Mouse (Mus musculus) heart, embryonic 13.5 days (tissue): Measurements from ENCODE around the gene Cacna1h. TPM values are rescaled to one million over a fixed set of nuclear protein-coding genes. Genes with fewer than 3 reads are reported as not detected.

Source experiments
- ATAC-seq: fragments of 200-750 bp; cut with Nextera tagmentation; 2 replicates; pipeline ENCODE4 v1.8.0; 2017; ENCODE audit warnings: moderate TSS enrichment; ENCODE audit not compliant: insufficient number of reproducible peaks, low FRiP score, low TSS enrichment; ENCODE audit errors: extremely low read depth
- H3K27ac ChIP-seq: fragments of 300-500 bp; sonication (generic); replicated peaks from 2 replicates; pipeline ENCODE4 v1.5.1; 2015; ENCODE audit warnings: moderate library complexity, mild to moderate bottlenecking, inconsistent platforms
- H3K27me3 ChIP-seq: fragments of 300-500 bp; sonication (generic); replicated peaks from 2 replicates; pipeline ENCODE4 v1.6.1; 2015; ENCODE audit warnings: mild to moderate bottlenecking, inconsistent platforms
- H3K36me3 ChIP-seq: fragments of 300-500 bp; sonication (generic); 2 replicates; pipeline ENCODE4 v1.6.1; 2015; ENCODE audit warnings: mild to moderate bottlenecking, inconsistent platforms
- H3K4me1 ChIP-seq: fragments of 300-500 bp; sonication (generic); 2 replicates; pipeline ENCODE4 v1.6.1; 2015; ENCODE audit warnings: inconsistent platforms
- H3K4me2 ChIP-seq: fragments of 300-500 bp; sonication (generic); 2 replicates; pipeline ENCODE4 v1.6.1; 2015; ENCODE audit warnings: inconsistent platforms, mild to moderate bottlenecking, moderate library complexity
- H3K4me3 ChIP-seq: fragments of 300-500 bp; sonication (generic); 2 replicates; pipeline ENCODE4 v1.5.1; 2015; ENCODE audit warnings: moderate library complexity, mild to moderate bottlenecking, inconsistent platforms
- H3K9ac ChIP-seq: fragments of 300-500 bp; sonication (generic); 2 replicates; pipeline ENCODE4 v1.6.1; 2015; ENCODE audit warnings: inconsistent platforms, mild to moderate bottlenecking, moderate library complexity
- H3K9me3 ChIP-seq: fragments of 300-500 bp; sonication (generic); 2 replicates; pipeline ENCODE4 v1.6.1; 2016; ENCODE audit warnings: inconsistent platforms
- WGBS: fragments of 180-500 bp; shearing (Covaris S2); methylation state at CpG from one replicate; pipeline ENCODE4 v1.1.7; 2015; ENCODE audit warnings: mixed read lengths; 5-methylcytosine and 5-hydroxymethylcytosine counted together
- polyA plus RNA-seq: library from polyadenylated mRNA; unstranded; fragments of >200 nt; fragmentation: Nextera tagmentation; extraction: Ambion mirVana; gene quantifications from 2 replicates; pipeline ENCODE4 v1.2.1, GENCODE M21; 2015

Gene Cacna1h
- polyA plus RNA-seq, 1 experiment from 2014 or later: 8.1 TPM

DNA sequence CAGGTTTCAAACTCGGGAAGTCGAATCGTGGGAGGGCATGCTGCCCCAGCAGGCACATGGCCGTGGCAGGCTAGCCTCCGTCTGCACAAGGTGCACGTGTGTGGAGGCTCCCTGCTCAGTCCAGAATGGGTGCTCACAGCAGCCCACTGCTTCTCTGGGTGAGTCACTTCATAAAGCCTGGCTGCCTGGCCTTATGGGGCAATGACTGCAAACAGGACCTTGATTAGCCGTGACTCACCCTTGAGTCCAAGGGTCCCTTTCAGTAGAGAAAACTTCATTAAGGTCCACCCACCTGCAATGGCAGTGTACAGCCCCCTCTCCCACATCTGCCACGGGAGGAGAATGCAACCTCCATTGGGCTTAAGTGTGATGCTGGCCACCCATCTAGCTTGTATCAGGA lies 61.1 kb downstream of the Cacna1h start:
- Histone ChIP-seq H3K36me3 (peaks cover 32% of the 10 kb centered on the region), H3K9me3 (no peaks in the 10 kb centered on the region), H3K27me3 (peaks cover 3% of the 10 kb centered on the region; the same call in 1 of the 2 replicates), H3K4me2 (no peak overlapping the region), H3K27ac (no peak overlapping the region), H3K4me1 (no peaks in the 10 kb centered on the region), H3K4me3 (no peak overlapping the region), H3K9ac (no peak overlapping the region)
- no peak for ATAC-seq
- 69% methylated on average over 8 of the region's 8 CpGs for WGBS

DNA sequence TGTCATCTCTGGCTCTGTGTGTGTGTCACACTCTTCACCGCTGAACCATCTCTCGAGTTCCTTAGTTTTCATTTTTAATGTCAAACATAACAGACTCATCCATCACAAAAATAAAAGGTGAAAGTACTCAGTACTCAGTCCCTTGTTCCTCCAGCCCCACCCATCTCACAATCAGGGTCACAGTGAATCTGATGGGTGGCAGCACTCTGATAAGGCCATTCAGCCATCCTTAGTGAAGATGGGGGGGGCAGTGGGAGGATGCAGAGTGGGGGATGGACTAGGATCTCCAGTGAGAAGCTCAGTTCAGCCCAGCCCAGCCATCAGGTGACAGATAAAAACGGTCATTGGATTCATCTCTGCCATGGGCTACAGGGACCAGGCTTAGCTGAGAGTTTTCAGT lies 64.6 kb downstream of the Cacna1h start, which contains the start of gene Tpsg1:
TSS of gene Tpsg1 (plus strand) at position 301 of the 400 bp plus-strand sequence.
- Histone ChIP-seq H3K4me1 (no peaks in the 10 kb centered on the region), H3K9me3 (no peaks in the 10 kb centered on the region), H3K36me3 (no peaks in the 10 kb centered on the region), H3K27ac (no peak within 1 kb of the TSS), H3K9ac (no peak within 1 kb of the TSS), H3K4me3 (no peak within 1 kb of the TSS), H3K4me2 (no peak within 1 kb of the TSS), H3K27me3 (peaks cover 25% of the 10 kb centered on the region)
- ATAC-seq: no peak
- 70% methylated on average over 3 of the region's 3 CpGs for WGBS

DNA sequence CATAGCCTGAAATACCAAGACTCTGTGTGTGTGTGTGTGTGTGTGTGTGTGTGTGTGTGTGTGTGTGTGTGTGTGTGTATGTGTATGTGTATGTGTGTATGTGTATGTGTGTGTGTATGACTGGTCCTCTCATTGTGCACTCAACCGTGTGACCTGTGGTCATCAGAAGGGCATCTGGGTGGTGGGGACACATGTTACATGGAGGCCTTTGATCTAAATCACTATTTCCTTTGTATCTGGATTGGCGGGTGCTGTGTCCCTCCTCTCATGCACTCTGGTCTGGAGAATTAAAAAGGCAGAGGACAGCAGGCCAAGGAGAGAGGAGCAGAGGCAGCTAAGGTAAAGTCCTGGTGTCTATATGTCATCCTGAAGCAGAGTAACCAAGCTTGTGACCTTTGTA lies 67.6 kb downstream of the Cacna1h start, which contains the start of gene Tpsb2:
TSS of gene Tpsb2 (plus strand) at position 301 of the 400 bp plus-strand sequence.
- H3K9ac ChIP-seq: no peak within 1 kb of the TSS
- H3K4me1 ChIP-seq: no peaks in the 10 kb centered on the region
- H3K36me3 ChIP-seq: no peaks in the 10 kb centered on the region
- WGBS: 64% methylated on average over 2 of the region's 2 CpGs
- no peaks in the 10 kb centered on the region for H3K9me3 ChIP-seq
- no peak for ATAC-seq
- H3K27me3 ChIP-seq: peaks cover 25% of the 10 kb centered on the region
- no peak within 1 kb of the TSS for H3K4me3 ChIP-seq
- no peak within 1 kb of the TSS for H3K4me2 ChIP-seq
- no peak within 1 kb of the TSS for H3K27ac ChIP-seq

DNA sequence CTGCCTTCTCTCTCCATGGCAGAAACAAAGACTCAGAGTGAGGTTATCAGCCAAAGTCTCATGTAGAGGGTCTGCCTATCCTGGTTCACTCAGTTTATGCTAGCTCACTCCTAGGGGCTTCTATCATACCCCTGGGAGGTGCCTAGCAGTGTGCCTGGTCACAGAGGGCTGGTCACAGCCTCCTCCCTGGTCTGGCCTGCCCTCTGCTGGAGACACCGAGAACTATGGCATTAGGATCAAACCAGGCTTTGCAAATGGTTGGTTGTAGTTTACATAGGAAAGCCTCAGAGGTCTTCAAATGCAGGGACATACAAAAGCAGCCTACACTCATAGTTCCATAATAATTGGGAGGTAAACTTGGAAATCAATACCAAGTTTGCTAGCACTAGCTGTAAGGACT lies 69.9 kb downstream of the Cacna1h start:
- Histone ChIP-seq H3K4me3 (no peak overlapping the region), H3K9ac (no peak overlapping the region), H3K27ac (no peak overlapping the region), H3K27me3 (peaks cover 25% of the 10 kb centered on the region), H3K4me2 (no peak overlapping the region), H3K4me1 (no peaks in the 10 kb centered on the region), H3K36me3 (no peaks in the 10 kb centered on the region), H3K9me3 (no peaks in the 10 kb centered on the region)
- ATAC-seq: no peak
- 6% methylated on average over 1 of the region's 1 CpGs for WGBS

DNA sequence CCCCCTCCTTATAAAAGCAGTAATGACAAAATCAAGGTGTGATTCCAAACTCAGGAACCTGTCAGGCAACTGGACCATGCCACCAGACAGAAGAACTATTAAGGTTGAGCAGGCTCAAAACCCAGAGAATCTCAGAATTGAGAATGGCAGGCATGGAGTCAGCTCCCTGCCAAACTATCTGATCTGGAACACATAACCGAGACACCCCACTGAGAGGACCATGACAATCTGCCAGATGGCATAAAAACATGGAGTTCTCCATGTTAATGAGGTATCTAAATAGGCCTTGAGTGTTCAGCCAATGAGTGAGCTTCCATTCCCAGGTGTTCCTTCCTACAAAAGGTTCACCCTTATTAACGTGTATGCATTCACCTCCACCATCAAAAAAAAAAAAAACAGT lies 72.3 kb downstream of the Cacna1h start:
- Histone ChIP-seq H3K27ac (no peak overlapping the region), H3K36me3 (no peaks in the 10 kb centered on the region), H3K4me3 (no peak overlapping the region), H3K9ac (no peak overlapping the region), H3K9me3 (no peaks in the 10 kb centered on the region), H3K4me2 (no peak overlapping the region), H3K27me3 (peaks cover 16% of the 10 kb centered on the region), H3K4me1 (no peaks in the 10 kb centered on the region)
- WGBS: 57% methylated on average over 2 of the region's 2 CpGs
- no peak for ATAC-seq

DNA sequence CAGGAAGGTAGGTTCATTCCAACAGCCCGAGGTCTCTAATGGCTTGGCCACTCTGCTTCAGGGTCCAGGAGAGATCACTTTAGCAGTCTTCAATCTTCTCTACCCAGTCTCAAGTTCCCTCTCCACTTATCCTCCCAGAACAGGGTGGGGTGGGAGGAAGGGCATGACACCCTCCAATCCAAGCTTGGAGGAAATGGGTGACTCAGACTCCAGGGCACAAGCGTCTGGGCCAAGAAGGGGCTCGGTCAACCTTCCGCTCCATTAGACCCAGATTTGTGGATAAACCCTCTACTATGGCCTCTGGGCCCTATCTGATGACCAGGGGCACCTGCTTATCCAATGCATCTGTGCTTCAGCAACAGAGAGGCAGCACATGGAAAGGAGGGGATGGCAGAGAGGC lies 88.1 kb downstream of the Cacna1h start, which contains the start of gene Tpsab1:
TSS of gene Tpsab1 (minus strand) at position 101 of the 400 bp plus-strand sequence.
- H3K27ac ChIP-seq: no peak within 1 kb of the TSS
- no peak within 1 kb of the TSS for H3K4me2 ChIP-seq
- H3K4me3 ChIP-seq: no peak within 1 kb of the TSS
- peaks cover 11% of the 10 kb centered on the region; the same call in 1 of the 2 replicates for H3K27me3 ChIP-seq
- 81% methylated on average over 4 of the region's 4 CpGs for WGBS
- H3K9me3 ChIP-seq: no peaks in the 10 kb centered on the region
- no peaks in the 10 kb centered on the region for H3K36me3 ChIP-seq
- ATAC-seq: no peak
- no peaks in the 10 kb centered on the region for H3K4me1 ChIP-seq
- H3K9ac ChIP-seq: no peak within 1 kb of the TSS

DNA sequence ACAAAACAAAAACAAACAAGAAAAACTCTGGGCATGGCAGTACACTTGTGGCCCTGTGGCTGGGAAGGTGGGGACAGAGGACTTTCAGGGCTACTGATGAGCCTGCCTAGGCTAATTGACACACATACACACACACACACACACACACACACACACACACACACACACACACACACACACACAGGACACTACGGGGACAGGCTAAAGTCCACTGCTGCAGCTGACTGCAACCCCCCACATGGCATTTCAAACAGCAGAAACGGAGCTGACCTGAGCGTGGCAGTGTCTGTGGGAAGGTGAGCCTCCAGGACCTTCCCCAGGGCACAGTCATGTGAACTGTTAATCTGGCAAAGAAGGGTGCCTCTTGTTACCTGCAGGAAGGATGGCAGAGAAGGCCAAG lies 92.1 kb downstream of the Cacna1h start:
- Histone ChIP-seq H3K36me3 (no peaks in the 10 kb centered on the region), H3K4me2 (no peak overlapping the region), H3K4me3 (no peak overlapping the region), H3K9ac (no peak overlapping the region), H3K4me1 (no peaks in the 10 kb centered on the region), H3K27ac (no peak overlapping the region), H3K27me3 (peaks cover 9% of the 10 kb centered on the region; the same call in 1 of the 2 replicates), H3K9me3 (no peaks in the 10 kb centered on the region)
- ATAC-seq: no peak
- WGBS: 65% methylated on average over 3 of the region's 3 CpGs

DNA sequence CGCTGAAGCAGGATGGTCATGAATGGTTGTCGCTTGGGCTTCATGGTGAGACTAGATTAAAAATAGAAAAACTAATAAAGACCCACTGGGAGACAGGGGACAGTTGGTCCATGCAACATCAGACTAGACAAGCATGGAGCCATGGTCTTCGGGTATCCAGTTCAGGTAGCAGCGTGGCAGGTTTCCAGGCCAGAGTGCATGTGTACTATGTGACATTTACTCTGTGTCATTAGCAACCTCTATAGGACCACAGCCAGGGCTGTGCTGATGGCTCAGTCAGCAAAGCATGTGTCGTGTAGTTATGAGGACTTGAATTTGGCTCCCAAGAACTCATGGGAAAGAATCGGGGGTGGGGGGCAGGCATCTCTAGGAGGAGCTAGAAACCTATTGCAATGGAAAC lies 93.6 kb downstream of the Cacna1h start:
- no peaks in the 10 kb centered on the region for H3K4me1 ChIP-seq
- no peaks in the 10 kb centered on the region for H3K36me3 ChIP-seq
- 77% methylated on average over 6 of the region's 6 CpGs for whole genome bisulfite sequencing
- no peak overlapping the region for H3K4me2 ChIP-seq
- no peak overlapping the region for H3K27ac ChIP-seq
- peaks cover 7% of the 10 kb centered on the region; the same call in 1 of the 2 replicates for H3K27me3 ChIP-seq
- no peak overlapping the region for H3K4me3 ChIP-seq
- ATAC-seq: no peak
- H3K9me3 ChIP-seq: no peaks in the 10 kb centered on the region
- H3K9ac ChIP-seq: no peak overlapping the region

DNA sequence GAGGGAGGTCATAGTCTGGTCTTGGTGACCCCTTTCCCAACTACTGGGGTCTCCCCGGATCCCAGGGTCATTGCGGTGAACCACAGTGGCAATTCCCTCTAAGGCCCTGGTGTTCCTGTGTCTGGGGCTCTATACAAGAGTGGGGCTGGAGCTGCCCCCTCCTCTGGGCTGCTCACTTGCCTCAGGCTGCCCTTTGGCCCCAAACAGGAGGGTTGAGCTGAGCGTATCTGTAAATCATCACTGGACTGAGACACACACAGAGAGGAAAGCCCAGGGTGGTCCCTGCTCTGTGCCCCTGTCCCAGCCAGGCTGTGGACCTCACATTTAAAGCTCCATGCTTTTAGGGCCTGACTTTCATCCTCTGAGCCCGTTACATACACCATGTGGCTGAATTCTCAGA lies 95.4 kb downstream of the Cacna1h start:
- no peaks in the 10 kb centered on the region for H3K36me3 ChIP-seq
- no peak overlapping the region for H3K27ac ChIP-seq
- no peaks in the 10 kb centered on the region for H3K4me1 ChIP-seq
- peaks cover 21% of the 10 kb centered on the region for H3K27me3 ChIP-seq
- no peak overlapping the region for H3K4me3 ChIP-seq
- WGBS: 79% methylated on average over 4 of the region's 4 CpGs
- H3K4me2 ChIP-seq: no peak overlapping the region
- no peak overlapping the region for H3K9ac ChIP-seq
- H3K9me3 ChIP-seq: no peaks in the 10 kb centered on the region
- ATAC-seq: no peak

DNA sequence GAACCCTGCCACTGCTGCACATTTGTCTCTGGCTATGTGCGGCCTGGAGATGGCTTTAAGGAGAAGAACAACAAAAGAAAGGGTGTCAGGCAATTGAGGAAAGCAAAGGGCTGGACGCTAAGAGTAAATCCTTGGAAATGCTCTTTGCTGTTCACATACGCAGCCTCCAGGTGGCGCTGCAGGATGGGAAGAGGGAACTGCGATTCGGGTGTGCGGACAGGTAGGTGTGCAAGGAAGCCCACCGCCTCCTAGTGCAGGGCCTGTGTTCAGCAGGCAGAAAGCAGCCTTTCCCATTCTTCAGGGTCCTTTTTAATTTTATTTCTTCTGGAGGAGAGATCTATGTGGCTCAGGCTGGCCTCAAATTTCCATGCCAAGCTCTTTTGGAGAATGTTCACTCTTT lies 99.6 kb downstream of the Cacna1h start:
- peaks cover 59% of the 10 kb centered on the region for H3K27me3 ChIP-seq
- H3K4me1 ChIP-seq: no peaks in the 10 kb centered on the region
- no peak overlapping the region for H3K27ac ChIP-seq
- ATAC-seq: no peak
- no peak overlapping the region for H3K4me2 ChIP-seq
- no peak overlapping the region for H3K9ac ChIP-seq
- no peak overlapping the region for H3K4me3 ChIP-seq
- WGBS: 1% methylated on average over 8 of the region's 8 CpGs
- H3K36me3 ChIP-seq: no peaks in the 10 kb centered on the region
- no peaks in the 10 kb centered on the region for H3K9me3 ChIP-seq

DNA sequence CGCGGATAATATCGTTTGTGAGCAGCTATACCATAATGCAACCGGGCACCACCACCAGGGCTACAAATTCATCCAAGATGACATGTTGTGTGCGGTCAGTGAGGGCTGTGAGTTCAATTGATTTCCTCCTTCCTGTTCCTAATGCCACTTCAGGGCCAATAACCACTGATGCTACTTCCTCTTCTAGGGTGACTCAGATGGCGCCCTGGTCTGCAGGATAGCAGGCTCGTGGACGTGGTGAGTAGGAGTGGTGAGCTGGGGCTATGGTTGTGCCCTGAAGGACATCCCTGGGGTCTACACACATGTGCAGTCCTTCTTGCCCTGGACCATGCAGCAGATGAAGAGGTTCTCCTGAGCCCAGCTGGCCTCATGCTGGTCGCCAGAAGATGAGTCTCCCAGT lies 101.3 kb downstream of the Cacna1h start:
- H3K27me3 ChIP-seq: peaks cover 62% of the 10 kb centered on the region
- H3K4me3 ChIP-seq: no peak overlapping the region
- H3K27ac ChIP-seq: no peak overlapping the region
- H3K36me3 ChIP-seq: no peaks in the 10 kb centered on the region
- 59% methylated on average over 9 of the region's 9 CpGs for WGBS
- no peak overlapping the region for H3K4me2 ChIP-seq
- no peak for ATAC-seq
- no peak overlapping the region for H3K9ac ChIP-seq
- no peaks in the 10 kb centered on the region for H3K9me3 ChIP-seq
- no peaks in the 10 kb centered on the region for H3K4me1 ChIP-seq
